Mouse (Mus musculus) macrophage (primary cell): ENCODE data around the gene Unc5cl. TPM values are rescaled to one million over a fixed set of nuclear protein-coding genes. Genes with fewer than 3 reads are reported as not detected.

Experiments used
- H3K27ac ChIP-seq: fragments of 350-480 bp; formaldehyde crosslinking; 2 replicates; pipeline ENCODE4 v1.9.0; 2021
- H3K36me3 ChIP-seq: fragments of 350-480 bp; formaldehyde crosslinking; 2 replicates; pipeline ENCODE4 v1.9.0; 2021; ENCODE audit errors: inconsistent target
- H3K4me3 ChIP-seq: fragments of 350-480 bp; formaldehyde crosslinking; 2 replicates; pipeline ENCODE4 v1.9.0; 2021; ENCODE audit errors: inconsistent target
- H3K79me2 ChIP-seq: fragments of 350-480 bp; formaldehyde crosslinking; 2 replicates; pipeline ENCODE4 v1.9.0; 2021; ENCODE audit errors: inconsistent target
- WGBS: methylation state at CpG from one replicate; pipeline ENCODE4 v1.1.7; 2026; ENCODE audit warnings: inconsistent platforms; ENCODE audit not compliant: missing documents; 5-methylcytosine and 5-hydroxymethylcytosine counted together
- polyA plus RNA-seq: library from polyadenylated mRNA; stranded (reverse); fragments of 250-400 nt; gene quantifications from 3 replicates; pipeline ENCODE4 v1.2.4, GENCODE M21; 2018; ENCODE audit warnings: inconsistent platforms

The Unc5cl gene
- polyA plus RNA-seq, 1 experiment from 2014 or later = not detected

DNA sequence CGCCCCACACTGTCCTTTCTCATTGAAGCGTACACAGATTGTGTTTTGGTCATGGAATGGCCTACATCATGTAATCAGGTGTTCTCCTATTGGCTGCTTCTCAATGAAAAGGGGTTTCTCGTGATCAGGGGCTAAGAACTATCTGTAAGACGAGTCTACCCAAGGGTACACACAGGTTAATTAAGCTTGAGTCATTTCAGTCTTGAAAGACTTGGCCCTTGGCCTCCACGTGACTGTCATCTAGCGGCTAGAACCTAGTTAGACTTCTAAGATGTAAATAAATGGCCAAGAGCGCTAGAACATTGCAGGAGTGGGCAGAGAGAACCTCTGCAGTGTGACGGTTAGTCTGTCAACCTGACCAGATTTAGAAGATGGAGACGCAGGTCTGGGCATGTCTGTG, 30.5 kb upstream of the Unc5cl start:
- no peak overlapping the region for H3K4me3 ChIP-seq
- H3K79me2 ChIP-seq = no peaks in the 10 kb centered on the region
- H3K27ac ChIP-seq = no peak overlapping the region
- H3K36me3 ChIP-seq = no peaks in the 10 kb centered on the region
- 97% methylated on average over 9 of the region's 9 CpGs for WGBS

DNA sequence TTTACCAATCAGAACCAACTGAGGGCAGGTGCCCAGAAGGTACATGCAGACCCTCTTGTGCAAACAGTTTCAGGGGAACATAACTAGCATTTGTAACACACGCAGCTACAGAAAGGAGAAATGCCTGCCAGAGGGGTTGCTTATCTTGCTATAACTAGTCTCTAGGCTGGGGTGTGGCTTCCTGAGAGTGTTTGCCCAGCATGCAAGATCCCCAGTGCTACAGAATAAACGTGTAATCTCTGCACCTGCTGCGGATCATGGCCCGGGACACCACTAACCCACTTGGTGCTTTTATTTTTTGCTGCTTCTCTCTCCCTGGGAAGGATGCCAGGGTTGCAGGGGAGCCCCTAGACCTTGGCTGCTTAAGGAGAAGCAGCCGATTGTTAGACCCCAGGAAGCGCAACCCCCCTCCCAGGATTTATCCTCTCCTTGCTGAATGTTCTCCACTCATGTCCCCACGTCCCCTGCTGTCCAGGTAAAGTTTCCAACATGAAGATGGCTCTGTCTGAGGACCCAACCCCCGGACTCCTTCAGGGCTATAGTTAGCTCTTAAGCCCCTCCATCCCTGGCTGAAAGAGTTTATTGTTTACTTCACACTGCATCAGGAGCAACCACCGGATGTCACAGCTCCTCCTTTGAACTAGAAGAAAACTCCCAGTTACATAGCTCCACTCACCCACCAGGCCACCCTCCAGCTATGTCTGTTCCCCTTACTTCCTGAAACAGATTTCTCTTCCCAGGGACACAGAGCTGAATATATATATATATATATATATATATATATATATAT, 28.7 kb upstream of the Unc5cl start:
- H3K27ac ChIP-seq = no peak overlapping the region
- no peak overlapping the region for H3K4me3 ChIP-seq
- no peaks in the 10 kb centered on the region for H3K79me2 ChIP-seq
- no peaks in the 10 kb centered on the region for H3K36me3 ChIP-seq
- WGBS = 18% methylated on average over 9 of the region's 9 CpGs

- Histone ChIP-seq H3K4me3 (no peak overlapping the region), H3K36me3 (no peaks in the 10 kb centered on the region), H3K79me2 (no peaks in the 10 kb centered on the region), H3K27ac (no peak overlapping the region)
- WGBS = 52% methylated on average over 12 of the region's 13 CpGs
Observed at GRCm38 (mm10) chr17:48426991-48427750, 27.5 kb upstream of the Unc5cl start.

GRCm38 (mm10) chr17:48427852-48428530, 26.7 kb upstream of the Unc5cl start:
- Histone ChIP-seq H3K4me3 (no peak overlapping the region), H3K36me3 (no peaks in the 10 kb centered on the region), H3K79me2 (no peaks in the 10 kb centered on the region), H3K27ac (no peak overlapping the region)
- 47% methylated on average over 11 of the region's 11 CpGs for WGBS

GRCm38 (mm10) chr17:48430394-48430793, 24.3 kb upstream of the Unc5cl start:
- Histone ChIP-seq H3K36me3 (no peaks in the 10 kb centered on the region), H3K27ac (no peak overlapping the region), H3K79me2 (no peaks in the 10 kb centered on the region), H3K4me3 (no peak overlapping the region)
- WGBS = 55% methylated on average over 5 of the region's 5 CpGs

GRCm38 (mm10) chr17:48431054-48431453, 23.6 kb upstream of the Unc5cl start:
- Histone ChIP-seq H3K36me3 (no peaks in the 10 kb centered on the region), H3K27ac (no peak overlapping the region), H3K79me2 (no peaks in the 10 kb centered on the region), H3K4me3 (no peak overlapping the region)
- WGBS = 81% methylated on average over 5 of the region's 5 CpGs

GRCm38 (mm10) chr17:48432158-48432980, 22.3 kb upstream of the Unc5cl start, which contains the start of gene Apobec2:
Apobec2 (minus strand) TSS chr17:48432930.
- H3K27ac ChIP-seq = no peak within 1 kb of the TSS

GRCm38 (mm10) chr17:48433006-48433655, 21.6 kb upstream of the Unc5cl start:
- 91% methylated on average over 20 of the region's 20 CpGs for whole genome bisulfite sequencing

More at GRCm38 (mm10) chr17:48432158-48432980, 22.3 kb upstream of the Unc5cl start, which contains the start of gene Apobec2:
- Histone ChIP-seq H3K36me3 (no peaks in the 10 kb centered on the region), H3K4me3 (no peak within 1 kb of the TSS), H3K79me2 (no peaks in the 10 kb centered on the region)
- 86% methylated on average over 16 of the region's 16 CpGs for WGBS

GRCm38 (mm10) chr17:48433689-48434330, 20.9 kb upstream of the Unc5cl start:
- 89% methylated on average over 6 of the region's 6 CpGs for WGBS
- Histone ChIP-seq H3K79me2 (no peaks in the 10 kb centered on the region), H3K36me3 (no peaks in the 10 kb centered on the region), H3K27ac (no peak overlapping the region), H3K4me3 (no peak overlapping the region)

More at GRCm38 (mm10) chr17:48433006-48433655, 21.6 kb upstream of the Unc5cl start:
- Histone ChIP-seq H3K27ac (no peak overlapping the region), H3K36me3 (no peaks in the 10 kb centered on the region), H3K4me3 (no peak overlapping the region), H3K79me2 (no peaks in the 10 kb centered on the region)

DNA sequence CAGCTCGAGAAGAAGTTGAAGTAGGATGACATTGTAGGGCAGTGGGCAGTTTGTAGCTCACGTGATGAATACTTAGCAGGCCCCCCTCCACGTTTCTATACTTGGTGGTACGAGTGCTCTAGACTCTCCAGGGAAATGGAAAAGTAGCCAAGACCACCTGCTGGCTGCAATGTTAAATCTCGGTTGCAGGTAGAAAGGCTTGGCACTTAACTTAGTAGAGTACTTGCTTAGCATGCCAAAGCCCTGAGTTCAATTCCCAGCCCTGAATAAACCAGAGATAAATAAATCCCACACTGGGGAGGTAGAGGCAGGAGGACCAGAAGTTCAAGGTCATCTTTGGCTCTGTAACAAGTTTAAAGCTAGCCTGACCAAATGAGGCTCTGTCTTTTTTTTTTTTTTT, 20.2 kb upstream of the Unc5cl start:
- no peaks in the 10 kb centered on the region for H3K36me3 ChIP-seq
- H3K27ac ChIP-seq = no peak overlapping the region
- H3K79me2 ChIP-seq = no peaks in the 10 kb centered on the region
- H3K4me3 ChIP-seq = no peak overlapping the region
- WGBS = 96% methylated on average over 5 of the region's 5 CpGs

GRCm38 (mm10) chr17:48436487-48436886, 18.2 kb upstream of the Unc5cl start:
- H3K27ac ChIP-seq = no peak overlapping the region
- H3K36me3 ChIP-seq = no peaks in the 10 kb centered on the region
- no peaks in the 10 kb centered on the region for H3K79me2 ChIP-seq
- no peak overlapping the region for H3K4me3 ChIP-seq
- WGBS = 100% methylated on average over 1 of the region's 1 CpGs

GRCm38 (mm10) chr17:48437421-48437911, 17.2 kb upstream of the Unc5cl start:
- no peak overlapping the region for H3K27ac ChIP-seq
- 90% methylated on average over 7 of the region's 7 CpGs for WGBS
- H3K4me3 ChIP-seq = no peak overlapping the region
- no peaks in the 10 kb centered on the region for H3K79me2 ChIP-seq
- H3K36me3 ChIP-seq = no peaks in the 10 kb centered on the region

- H3K79me2 ChIP-seq = no peaks in the 10 kb centered on the region
- H3K36me3 ChIP-seq = no peaks in the 10 kb centered on the region
- WGBS = 78% methylated on average over 7 of the region's 7 CpGs
Observed at GRCm38 (mm10) chr17:48442745-48443457, 11.8 kb upstream of the Unc5cl start.

More at GRCm38 (mm10) chr17:48442745-48443457, 11.8 kb upstream of the Unc5cl start:
- H3K4me3 ChIP-seq = no peak overlapping the region
- H3K27ac ChIP-seq = no peak overlapping the region
